Mouse (Mus musculus): ENCODE results near the gene Dnaja2.
A peak's percentile ranks its signal among the peaks of the same experiment; 100 is the strongest.

The Dnaja2 gene

GRCm38 (mm10) chr8:85555181-85556145, at the start of gene Dnaja2:
Gene Dnaja2, minus strand, starts transcription at chr8:85555344.
- DNase-seq = peak; percentile 89 to 94

GRCm38 (mm10) chr8:85604201-85604600, 49.1 kb upstream of the Dnaja2 start:
- no peak for DNase-seq

- DNase-seq = peak; percentile 43 to 67
Measured at GRCm38 (mm10) chr8:85603203-85603895, 48.2 kb upstream of the Dnaja2 start.

- DNase-seq = no peak
Measured at GRCm38 (mm10) chr8:85602737-85603136, 47.6 kb upstream of the Dnaja2 start.

DNA sequence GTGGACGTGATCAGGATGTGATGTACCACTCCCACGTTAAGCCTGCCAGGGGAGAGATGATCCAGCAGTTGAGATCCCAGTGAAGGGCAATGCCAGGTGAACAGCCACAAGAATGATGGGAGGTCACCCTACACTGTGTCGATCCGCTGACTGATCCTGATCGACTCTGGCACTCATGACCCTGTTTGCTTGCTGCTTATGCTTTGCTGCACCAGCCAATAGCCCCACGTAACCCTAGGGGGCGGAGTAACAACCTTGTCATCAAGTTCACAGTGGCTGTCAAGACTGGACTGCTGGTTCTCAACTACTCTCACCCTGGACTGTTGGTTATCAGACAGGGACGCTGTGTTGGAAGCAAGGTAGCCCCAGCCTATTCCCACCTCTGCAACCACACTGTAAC, 46.6 kb upstream of the Dnaja2 start:
- no peak for DNase-seq

DNA sequence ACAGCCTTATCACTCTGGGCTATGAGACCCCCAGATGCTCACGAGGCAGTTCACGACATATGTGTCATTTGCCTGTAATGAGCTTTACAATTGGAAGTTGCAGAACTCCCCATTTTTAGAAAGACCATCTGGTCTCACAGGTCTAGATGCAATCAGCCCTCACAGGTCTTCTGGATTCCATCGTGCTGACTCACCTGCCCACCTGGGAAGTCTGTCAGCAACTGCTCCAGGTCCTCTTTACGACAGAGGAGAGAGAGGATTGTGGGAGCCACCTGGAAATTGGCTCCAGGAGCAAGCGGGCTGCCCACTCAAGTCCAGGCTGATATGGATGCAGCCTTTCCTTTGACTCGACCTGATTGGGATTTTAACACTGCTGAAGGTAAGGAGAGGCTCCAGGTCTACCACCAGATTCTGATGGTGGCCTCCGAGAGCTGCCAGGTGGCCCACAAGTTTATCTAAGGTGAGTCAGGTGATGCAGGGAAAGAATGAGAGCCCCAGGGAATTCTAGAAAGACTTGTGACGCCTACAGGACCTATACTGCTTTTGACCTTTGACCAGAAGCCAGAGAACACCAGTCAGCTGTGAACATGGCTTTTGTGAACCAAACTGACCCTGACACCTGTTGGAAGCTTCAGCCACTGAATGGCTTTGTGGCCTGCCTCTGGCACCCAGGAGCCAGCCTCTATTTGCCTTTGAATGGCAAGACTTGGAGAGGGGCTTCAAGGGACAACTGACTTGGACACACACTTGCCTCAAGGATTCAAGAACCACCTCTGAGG, 42.5 kb upstream of the Dnaja2 start:
- DNase-seq = no peak

GRCm38 (mm10) chr8:85595391-85595790, 40.2 kb upstream of the Dnaja2 start:
- peak; percentile 46 to 69 for DNase-seq

DNA sequence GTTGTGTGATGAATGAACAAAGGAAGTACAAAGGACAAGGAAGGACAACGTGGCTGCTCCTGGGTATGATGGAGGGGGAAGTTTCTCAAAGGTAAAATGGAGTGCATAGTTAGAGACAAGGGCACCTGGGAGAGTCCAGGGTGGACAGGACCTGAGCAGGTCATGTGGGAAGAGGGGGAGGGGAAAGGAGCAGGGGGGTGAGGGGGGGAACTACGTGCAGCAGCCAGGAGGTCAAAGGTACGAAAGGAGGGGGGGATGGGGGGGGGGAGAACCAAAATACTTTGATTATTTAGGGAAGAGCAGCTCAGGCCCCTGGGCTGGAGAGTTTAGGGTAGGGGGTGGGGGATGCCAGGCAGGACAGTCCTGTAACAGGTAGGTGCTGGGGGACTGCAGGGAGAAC, 39.8 kb upstream of the Dnaja2 start:
- DNase-seq = no peak

- DNase-seq = no peak
Measured at GRCm38 (mm10) chr8:85593324-85593723, 38.2 kb upstream of the Dnaja2 start.

DNA sequence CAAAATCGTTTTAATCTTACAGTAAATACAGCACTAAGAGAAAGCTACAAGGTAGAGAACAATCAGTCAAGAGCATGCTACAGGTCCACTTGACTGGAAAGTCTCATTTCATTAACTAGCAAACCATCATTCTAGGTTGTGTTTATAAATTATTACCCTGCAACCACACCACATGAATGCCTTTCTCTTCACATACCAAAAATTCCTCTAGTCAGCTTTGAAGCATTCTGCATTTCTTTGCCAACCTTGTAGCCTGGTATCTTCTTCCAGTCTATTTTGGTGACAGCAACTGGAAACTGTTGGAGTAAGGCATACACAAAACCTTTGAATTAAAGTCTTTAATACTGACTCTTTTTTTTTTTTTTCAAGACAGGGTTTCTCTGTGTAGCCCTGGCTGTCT, 36.4 kb upstream of the Dnaja2 start:
- DNase-seq = no peak

GRCm38 (mm10) chr8:85590258-85590657, 35.1 kb upstream of the Dnaja2 start:
- DNase-seq = no peak

- DNase-seq = no peak
Measured at GRCm38 (mm10) chr8:85588596-85588995, 33.5 kb upstream of the Dnaja2 start.

DNA sequence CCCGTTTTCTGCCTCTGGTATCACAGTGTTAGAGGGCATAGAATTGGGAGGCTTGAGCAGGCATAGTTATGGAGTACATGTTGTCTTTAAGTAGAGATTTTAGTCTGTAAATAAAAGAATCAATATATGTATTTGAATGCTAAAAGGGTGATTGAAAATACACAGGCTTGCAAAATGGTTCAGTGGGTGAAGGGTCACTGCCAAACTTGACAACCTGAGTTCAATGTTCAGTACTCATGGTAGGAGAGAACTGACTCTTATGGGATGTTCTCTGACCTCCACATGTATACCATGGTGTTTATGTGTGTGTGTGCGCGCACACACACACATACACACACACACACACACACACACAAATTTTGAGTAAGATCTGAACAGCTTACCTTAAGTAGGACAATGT, 22.5 kb upstream of the Dnaja2 start:
- no peak for DNase-seq

- DNase-seq = no peak
Measured at GRCm38 (mm10) chr8:85573972-85574496, 18.9 kb upstream of the Dnaja2 start.

- no peak for DNase-seq
Measured at GRCm38 (mm10) chr8:85570466-85570865, 15.3 kb upstream of the Dnaja2 start.

DNA sequence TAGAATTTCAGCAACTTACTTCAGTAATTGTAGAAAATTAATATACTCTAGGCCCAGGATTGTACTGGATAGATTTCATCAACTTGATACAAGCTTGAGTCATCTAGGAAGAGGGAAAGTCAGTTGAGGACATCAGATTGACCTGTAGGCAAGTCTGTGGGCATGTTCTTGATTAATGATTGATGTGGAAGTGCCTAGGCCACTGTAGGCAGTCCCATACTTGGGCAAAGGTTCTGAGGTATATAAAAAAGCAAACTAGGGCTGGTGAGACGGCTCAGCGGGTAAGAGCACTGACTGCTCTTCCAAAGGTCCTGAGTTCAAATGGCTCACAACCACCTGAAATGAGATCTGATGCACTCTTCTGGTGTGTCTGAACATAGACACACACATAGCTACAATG, 12.7 kb upstream of the Dnaja2 start:
- DNase-seq = peak; percentile 33 to 72

GRCm38 (mm10) chr8:85565186-85565585, 10.0 kb upstream of the Dnaja2 start:
- no peak for DNase-seq

- peak; percentile 11 to 36 for DNase-seq
Measured at GRCm38 (mm10) chr8:85563336-85563735, 8.2 kb upstream of the Dnaja2 start.

DNA sequence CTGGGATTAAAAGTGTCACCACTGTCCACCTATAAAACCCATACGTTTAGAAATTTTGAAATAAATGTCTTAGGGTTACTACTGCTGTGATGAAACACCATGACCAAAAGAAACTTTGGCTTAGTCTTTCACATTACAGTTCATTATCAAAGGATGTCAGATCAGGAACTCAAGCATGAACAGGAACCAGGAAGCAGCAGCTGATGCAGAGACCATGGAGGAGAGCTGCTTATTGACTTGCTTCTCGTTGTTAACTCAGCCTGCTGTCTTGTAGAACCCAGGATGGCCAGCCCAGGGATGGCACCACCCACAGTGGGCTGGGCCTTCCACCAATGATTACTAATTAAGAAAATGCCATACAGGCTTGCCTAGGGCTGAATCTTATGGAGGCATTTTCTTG, 4.8 kb upstream of the Dnaja2 start:
- DNase-seq = no peak

DNA sequence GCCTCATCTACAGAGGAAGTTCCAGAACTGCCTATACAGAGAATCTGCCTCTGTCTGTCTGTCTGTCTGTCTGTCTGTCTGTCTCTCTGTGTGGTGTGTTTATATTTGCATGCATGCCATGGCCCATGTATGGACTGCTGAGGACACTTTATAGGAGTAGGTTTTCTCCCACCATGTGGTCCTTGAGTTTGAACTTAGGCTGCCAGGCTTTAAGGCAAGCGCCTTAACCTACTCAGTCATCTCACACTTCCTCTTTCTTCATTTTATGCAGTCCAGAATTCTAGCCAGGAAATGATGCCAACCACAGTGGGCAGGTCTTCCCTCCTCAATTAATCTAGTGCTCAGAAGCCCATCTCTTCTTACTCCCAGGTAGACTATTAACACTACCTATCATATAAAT, 4.1 kb upstream of the Dnaja2 start:
- no peak for DNase-seq

- no peak for DNase-seq
Measured at GRCm38 (mm10) chr8:85557601-85557986, 2.5 kb upstream of the Dnaja2 start.

- no peak for DNase-seq
Measured at GRCm38 (mm10) chr8:85556986-85557600, 1.9 kb upstream of the Dnaja2 start.
